Mouse (Mus musculus) spleen, adult 2 months (tissue): ENCODE results near the gene Ntf3.

ENCODE experiments used
- CTCF ChIP-seq: fragments of 200-500 bp; IDR thresholded peaks from 2 replicates; pipeline ENCODE4 v1.5.1; 2011; ENCODE audit warnings: mild to moderate bottlenecking, inconsistent platforms; ENCODE audit not compliant: insufficient read depth, insufficient read length, insufficient replicate concordance; ENCODE audit errors: extremely low read depth
- POLR2A ChIP-seq: fragments of 200-500 bp; IDR thresholded peaks from 2 replicates; pipeline ENCODE4 v1.6.1; 2011; ENCODE audit warnings: low read depth, low read length, inconsistent platforms

DNA sequence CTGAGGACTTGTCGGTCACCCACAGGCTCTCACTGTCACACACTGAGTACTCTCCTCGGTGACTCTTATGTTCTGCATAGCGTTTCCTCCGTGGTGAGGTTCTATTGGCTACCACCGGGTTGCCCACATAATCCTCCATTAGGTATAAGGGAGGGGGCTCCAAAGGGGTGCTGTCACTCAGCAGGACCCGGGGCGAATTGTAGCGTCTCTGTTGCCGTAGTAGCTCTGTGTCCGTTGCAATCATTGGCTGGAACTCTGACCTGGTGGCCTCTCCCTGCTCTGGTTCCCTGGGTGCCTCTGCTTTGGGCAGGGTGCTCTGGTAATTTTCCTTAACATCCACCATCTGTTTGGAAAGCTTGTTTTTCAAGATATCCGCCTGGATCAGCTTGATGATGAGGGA, 64.7 kb downstream of the Ntf3 start:
- TF ChIP-seq CTCF (no peak), POLR2A (no peak)
